Mouse (Mus musculus): ENCODE data around the gene Txlna.
A peak's percentile ranks its signal among the peaks of the same experiment; 100 is the strongest.

Gene Txlna

DNA sequence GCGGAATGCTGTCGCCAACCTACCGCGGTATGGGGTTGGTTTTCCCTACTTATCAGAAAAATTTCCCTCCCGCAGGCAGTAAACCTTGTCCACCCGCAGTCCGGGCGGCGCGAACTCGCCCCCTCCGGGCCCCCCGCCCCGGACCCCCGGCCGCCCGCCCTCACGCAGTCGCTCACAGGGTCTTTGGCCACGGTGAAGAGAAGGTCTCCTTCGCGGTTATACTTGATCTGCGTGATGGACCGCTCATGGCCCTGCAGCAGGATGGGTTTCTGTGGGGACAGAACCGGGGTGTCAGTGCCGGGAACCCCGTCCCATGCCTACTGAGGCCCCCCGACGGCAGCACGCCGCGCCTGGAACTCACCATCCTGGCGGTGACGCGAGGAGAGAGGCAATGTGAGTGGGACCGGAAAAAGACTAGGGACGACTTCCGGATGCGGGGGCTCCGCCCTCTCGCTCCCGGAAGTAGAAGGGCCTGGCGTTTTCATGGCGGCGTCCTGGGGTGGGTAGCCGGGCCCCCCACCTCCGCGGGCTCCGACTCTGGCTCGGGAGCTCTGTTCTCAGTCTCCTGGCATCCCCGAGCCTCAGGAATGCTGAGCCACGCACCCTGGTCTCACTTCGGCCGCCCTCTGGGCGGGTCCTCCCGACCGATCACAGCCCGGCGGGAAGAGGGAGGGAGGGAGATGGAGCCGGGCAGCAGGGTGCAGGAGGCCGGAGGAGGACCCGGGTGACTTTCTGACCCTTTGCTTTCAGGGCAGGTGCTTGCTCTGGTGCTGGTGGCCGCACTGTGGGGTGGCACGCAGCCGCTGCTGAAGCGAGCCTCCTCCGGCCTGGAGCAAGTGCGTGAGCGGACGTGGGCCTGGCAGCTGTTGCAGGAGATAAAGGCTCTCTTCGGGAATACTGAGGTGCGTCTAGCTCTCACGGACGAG lies 40.4 kb downstream of the Txlna start, which contains the start of the genes Eif3i and Tmem234:
Gene Eif3i, minus strand, starts transcription at position 416 of the 926 bp plus-strand sequence.
Gene Tmem234, plus strand, starts transcription at position 436 of the 926 bp plus-strand sequence.
- DNase-seq (ENCODE audit: extremely low spot score, low spot score), result peak; percentile 88

DNA sequence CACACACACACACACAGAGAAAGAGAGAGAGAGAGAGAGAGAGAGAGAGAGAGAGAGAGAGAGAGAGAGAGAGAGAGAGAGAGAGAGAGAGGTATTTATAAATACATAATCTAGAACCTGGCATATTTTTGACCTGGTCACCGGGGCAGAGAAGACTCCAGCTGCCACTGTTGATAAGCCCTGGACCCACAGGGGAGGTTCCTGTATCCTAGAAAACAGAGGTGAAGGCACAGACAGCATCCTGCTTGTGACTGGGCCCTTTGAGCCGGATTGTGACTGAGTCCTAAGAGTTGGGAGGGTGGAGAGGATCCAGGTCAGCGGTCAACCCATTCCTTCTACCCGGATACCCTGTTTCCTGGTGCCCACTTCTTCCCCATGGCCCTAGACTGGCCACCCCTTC lies 52.0 kb downstream of the Txlna start:
- no peak for DNase-seq (ENCODE audit: extremely low spot score, low spot score)

DNA sequence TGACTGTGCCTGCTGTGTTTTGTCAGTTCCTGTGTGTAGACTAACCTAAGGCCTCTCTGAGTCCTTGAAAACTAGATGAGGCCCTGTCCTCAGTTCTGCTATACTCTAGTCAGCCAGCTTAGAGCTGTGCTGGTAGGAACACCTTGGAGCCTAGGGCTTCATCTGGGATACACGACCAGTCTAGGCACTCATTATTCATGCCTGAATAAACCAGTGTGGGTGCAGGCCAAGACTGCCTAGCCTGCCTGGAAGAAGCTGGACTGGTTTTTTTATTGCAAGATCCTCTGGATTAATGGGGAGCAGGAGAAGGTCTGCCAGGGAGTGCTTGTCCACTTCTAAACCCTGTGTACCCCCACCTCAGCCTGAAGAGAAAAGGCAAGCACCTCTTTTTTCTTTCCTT lies 53.9 kb downstream of the Txlna start:
- DNase-seq (ENCODE audit: extremely low spot score, low spot score), result no peak

DNA sequence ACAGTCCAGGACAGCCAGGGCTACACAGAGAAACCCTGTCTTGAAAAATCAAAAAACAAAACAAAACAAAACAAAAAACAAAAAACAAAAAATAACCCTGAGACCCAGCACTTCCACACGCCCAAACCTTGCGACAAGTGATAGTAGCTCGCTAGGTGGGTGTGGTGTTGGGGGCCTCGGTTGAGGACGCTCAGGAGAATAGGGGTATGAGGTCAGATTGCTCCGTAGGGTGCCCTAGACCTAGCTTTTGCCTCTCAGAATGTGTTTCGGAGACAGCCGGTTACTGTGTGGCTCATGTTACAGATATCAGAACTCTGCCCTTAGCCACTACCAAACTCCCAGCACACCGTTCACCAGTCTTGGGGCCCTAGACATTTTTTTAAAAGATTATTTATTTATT lies 55.1 kb downstream of the Txlna start:
- DNase-seq (ENCODE audit: extremely low spot score, low spot score), result no peak

DNA sequence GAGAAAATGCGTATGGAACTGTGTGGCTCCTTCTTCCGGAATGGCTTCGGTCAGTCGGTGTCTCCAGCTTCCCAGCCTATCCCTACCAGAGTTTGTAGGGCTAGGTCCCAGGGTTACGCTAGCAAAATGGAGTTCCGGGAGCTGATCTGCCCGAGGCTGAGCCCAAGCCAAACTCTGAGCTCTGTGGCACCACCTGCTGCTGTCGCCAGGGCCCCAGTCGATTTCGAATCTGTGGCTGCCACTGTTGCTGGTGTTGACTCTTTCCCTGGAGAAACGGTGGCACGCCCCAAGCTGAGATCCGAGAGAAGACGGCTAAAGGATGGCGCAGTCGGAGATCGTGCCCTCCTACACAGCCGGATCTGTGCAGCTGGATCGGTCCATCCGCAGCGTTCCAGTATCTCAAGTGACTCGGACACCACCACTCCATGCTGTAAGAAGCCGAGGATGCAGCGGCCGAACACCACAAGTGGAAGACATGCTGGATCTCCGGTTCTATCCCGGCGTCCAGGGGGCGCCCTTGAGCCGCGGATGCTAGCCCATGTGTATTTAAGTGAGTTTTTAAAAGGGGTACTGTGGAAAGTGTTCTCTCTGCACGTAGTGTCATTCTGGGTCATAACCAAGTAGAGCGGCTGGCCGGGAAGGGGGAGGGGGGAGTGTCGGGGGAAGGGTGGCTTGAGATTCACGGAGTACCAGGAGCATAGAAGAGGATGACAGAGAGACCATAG lies 55.8 kb downstream of the Txlna start:
- DNase-seq (ENCODE audit: extremely low spot score, low spot score), result peak; percentile 86

DNA sequence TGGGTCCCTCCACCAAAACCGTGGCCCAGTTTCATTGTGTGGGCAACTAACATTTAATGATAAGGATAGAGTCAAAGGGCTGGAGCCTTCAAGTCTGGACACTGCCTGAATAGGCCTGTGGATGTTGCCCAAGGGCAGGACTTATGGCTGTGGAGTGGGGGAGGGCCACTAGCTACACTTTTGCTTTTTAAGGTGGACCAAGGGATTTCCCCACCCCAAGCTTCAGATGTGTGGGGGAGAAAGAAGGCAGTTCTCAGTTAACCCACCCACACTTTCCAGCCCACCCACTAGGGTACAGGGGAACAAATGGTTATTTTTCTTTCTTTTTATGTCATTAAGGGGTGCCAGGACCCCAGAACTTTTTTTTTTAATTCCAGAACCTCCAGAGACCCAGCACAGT lies 56.5 kb downstream of the Txlna start:
- DNase-seq (ENCODE audit: extremely low spot score, low spot score), result no peak

DNA sequence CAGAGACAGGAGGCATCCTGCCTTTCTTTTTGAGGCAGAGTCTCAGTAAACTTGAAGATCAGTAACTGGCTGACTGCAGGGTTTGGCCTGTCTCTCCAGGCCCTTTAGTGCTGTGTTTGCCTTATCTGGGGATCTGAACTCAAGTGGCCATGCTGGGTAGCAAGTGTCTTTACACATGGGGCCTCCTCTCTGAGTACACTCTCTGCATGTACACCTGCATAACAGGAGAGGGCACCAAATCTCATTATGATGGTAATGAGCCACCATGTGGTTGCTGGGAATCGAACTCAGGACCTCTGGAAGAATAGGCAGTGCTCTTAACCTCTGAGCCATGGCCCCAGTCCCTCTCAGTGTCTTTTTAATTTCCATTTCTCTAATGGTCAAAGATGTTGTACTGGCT lies 58.6 kb downstream of the Txlna start:
- no peak for DNase-seq (ENCODE audit: extremely low spot score, low spot score)

DNA sequence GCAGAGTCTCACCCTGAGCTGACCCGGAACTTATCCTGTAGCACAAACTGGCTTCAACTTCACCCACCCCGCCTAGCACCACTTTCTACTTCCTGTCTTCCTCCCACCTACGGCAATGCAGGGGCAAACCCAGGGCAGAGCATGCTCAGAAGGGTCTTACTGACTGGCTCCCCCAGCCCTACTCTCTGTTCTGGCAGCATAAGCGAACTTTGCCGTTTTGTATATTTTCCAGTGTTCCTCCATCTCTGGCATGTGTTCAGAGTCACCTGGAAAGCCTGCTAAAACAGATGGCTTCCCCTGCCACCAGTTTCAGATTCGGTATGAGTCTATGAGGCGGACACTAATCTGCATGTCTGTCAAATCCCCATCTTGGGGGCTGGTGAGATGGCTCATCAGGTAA lies 60.5 kb downstream of the Txlna start:
- no peak for DNase-seq (ENCODE audit: extremely low spot score, low spot score)

DNA sequence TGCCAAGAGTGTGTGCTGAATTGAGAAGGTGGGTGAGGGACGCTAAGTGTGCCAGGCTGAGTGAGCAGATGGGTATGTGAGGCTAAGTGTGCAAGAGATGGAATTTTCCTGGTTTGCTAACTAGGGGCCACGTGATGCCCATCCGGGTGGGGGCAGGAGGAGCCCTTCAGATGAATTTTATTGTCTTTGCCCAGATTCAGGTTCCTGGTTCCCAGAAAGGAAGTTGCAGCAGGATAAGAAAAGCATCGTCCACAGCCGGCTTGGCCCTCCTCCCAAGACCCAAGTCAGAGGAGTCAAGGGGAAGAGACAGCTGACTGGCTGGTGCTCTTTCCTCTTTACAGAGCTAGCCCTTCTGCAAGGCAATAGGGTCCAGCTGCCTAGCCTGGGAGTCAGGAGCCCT lies 62.4 kb downstream of the Txlna start, which contains the start of gene Fam167b:
Gene Fam167b, minus strand, starts transcription at position 84 of the 400 bp plus-strand sequence.
- DNase-seq (ENCODE audit: extremely low spot score, low spot score), result no peak

DNA sequence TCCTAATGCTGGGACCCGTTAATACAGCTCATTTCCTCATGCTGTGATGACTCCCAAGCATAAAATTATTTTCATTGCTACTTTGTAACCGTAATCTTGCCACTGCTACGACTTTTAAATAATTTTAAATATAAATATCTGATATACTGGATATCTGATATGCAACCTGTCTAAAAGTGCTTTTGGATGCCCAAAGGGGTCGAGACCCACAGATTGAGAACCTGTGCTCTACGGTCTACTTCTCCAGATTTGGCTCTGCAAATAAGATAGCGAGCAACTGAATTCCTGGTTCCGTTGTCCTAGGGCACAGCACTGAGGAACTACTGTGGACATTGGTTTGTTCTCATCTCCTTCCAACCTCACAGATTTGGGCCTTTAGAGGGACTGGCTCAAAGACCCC lies 63.2 kb downstream of the Txlna start:
- no peak for DNase-seq (ENCODE audit: extremely low spot score, low spot score)

DNA sequence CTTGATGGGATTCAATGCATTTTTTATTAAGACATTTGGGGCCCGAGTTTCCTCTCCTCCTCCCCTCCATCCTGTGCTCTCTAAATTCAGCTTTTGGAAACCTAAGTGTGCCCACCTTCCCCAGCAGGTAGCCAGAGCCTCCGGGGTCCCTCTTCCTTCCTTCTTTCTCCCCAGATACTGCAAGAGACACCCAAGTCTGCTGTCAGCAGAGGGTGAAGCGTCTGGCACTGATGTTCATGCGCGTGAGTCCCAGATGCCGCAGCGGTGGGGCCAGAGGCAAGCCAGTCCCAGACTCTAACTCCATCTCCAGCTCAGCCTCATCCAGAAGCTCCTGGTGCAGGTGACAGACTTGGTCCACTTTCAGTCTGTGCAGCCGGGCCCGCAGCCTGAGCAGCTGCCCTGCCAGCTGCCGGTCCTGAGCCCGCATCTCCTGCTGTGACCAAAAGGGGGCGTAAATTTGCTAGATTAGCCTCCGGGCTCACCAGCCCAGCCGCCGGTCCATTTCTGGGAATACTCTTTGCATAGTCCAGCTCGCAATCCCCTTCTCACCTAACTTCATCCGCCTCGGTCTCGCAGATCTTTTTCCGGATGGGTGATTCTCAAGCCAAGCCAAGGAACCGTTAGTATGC lies 63.9 kb downstream of the Txlna start:
- peak; percentile 70 for DNase-seq (ENCODE audit: extremely low spot score, low spot score)
